Mouse (Mus musculus) ES-E14 (cell line): ENCODE results near the gene Cyb5r1. TPM values are rescaled to one million over a fixed set of nuclear protein-coding genes. Genes with fewer than 3 reads are reported as not detected.
"Not testable (repeated sequence)": the region's sequence is repeated elsewhere in the genome, so short reads cannot be mapped to it uniquely, and the experiment has no call there.

Experiments used
- DNase-seq: peaks from one replicate; pipeline ENCODE4 v3.0.0-alpha.2; 2013; ENCODE audit warnings: low read depth, low spot score
- H3K27ac ChIP-seq: 2 replicates; pipeline ENCODE4 v1.5.1; 2012; ENCODE audit warnings: low read depth, mild to moderate bottlenecking, low read length, moderate library complexity, mixed read lengths; ENCODE audit not compliant: poor library complexity, insufficient read depth, severe bottlenecking
- H3K36me3 ChIP-seq: 2 replicates; pipeline ENCODE4 v1.6.1; 2012; ENCODE audit warnings: mild to moderate bottlenecking, low read length, moderate library complexity, mixed read lengths; ENCODE audit not compliant: control insufficient read depth, poor library complexity, insufficient read depth, severe bottlenecking
- H3K4me1 ChIP-seq, 2 experiments: fragments of 150-350 bp in 1 of 2; sonication (generic) in 1 of 2; 2 replicates each; pipeline ENCODE4 v1.6.1; 2012; ENCODE audit warnings: low read length in 2 of 2, mild to moderate bottlenecking in 1 of 2, mixed read lengths in 1 of 2; ENCODE audit not compliant: control insufficient read depth in 2 of 2, insufficient read depth in 2 of 2, poor library complexity in 1 of 2
- H3K4me3 ChIP-seq, 2 experiments: fragments of 150-350 bp in 1 of 2; sonication (generic) in 1 of 2; 2 replicates each; pipeline ENCODE4 v1.5.1; 2012; ENCODE audit warnings: low read length in 2 of 2, low read depth in 1 of 2, mild to moderate bottlenecking in 1 of 2, mixed read lengths in 1 of 2; ENCODE audit not compliant: insufficient read depth in 1 of 2, poor library complexity in 1 of 2, severe bottlenecking in 1 of 2
- H3K9ac ChIP-seq: 2 replicates; pipeline ENCODE4 v1.6.1; 2012; ENCODE audit warnings: low read depth, mild to moderate bottlenecking, low read length, mixed read lengths; ENCODE audit not compliant: poor library complexity, insufficient read depth, severe bottlenecking
- H3K9me3 ChIP-seq: fragments of 150-350 bp; sonication (generic); 2 replicates; pipeline ENCODE4 v1.6.1; 2012; ENCODE audit warnings: low read depth, mild to moderate bottlenecking, low read length; ENCODE audit not compliant: control insufficient read depth, insufficient read depth
- CHD2 ChIP-seq: IDR thresholded peaks from 2 replicates; pipeline ENCODE4 v1.6.1; 2014; ENCODE audit warnings: mild to moderate bottlenecking, low read depth, low read length, inconsistent platforms
- HCFC1 ChIP-seq: IDR thresholded peaks from 2 replicates; pipeline ENCODE4 v1.6.1; 2012; ENCODE audit warnings: low read length, inconsistent platforms, borderline replicate concordance; ENCODE audit not compliant: insufficient read depth
- MAFK ChIP-seq: IDR thresholded peaks from 2 replicates; pipeline ENCODE4 v1.6.1; 2014; ENCODE audit warnings: mild to moderate bottlenecking, low read depth, low read length, inconsistent platforms; ENCODE audit not compliant: insufficient read depth
- ZC3H11A ChIP-seq: IDR thresholded peaks from 2 replicates; pipeline ENCODE4 v1.6.1; 2012; ENCODE audit warnings: low read depth, mild to moderate bottlenecking, inconsistent platforms, low read length, borderline replicate concordance
- ZNF384 ChIP-seq: IDR thresholded peaks from 2 replicates; pipeline ENCODE4 v1.6.1; 2012; ENCODE audit warnings: low read depth, low read length, inconsistent platforms
- in situ Hi-C, 2 experiments: fragments of 600-800 bp; cut with MboI; formaldehyde crosslinking; loops; one replicate each; pipeline ENCODE4 v1.15.1; 2025; ENCODE audit warnings: low sequenced_read_pairs in 2 of 2, inconsistent platforms in 1 of 2; ENCODE audit not compliant: unreplicated experiment in 2 of 2
- total RNA-seq: library from RNA; depleted of rRNA; stranded (reverse); fragments of 300-350 nt; gene quantifications from 2 replicates; pipeline ENCODE4 v1.2.3, GENCODE M21; 2012

Gene Cyb5r1
- total RNA-seq, 1 experiment: 186 TPM

DNA sequence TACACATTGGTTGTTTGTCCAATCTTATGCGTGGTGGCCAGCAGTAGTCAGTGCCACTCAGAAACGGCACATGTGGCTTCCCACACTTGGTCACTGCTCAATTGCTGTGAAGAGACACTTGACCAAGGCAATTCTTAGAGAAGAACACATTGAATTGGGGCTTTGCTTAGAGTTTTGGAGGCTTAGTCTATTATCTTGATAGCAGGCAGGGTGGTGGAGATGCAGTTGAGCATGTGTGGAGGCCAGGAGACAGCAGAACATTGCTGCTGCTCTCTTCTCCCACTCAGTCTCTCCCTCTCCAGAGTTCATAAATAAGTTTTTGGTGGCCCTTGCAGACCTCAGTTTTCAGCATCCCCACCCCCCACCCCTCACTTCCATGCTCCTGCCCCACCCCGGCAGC lies 37.0 kb downstream of the Cyb5r1 start:
- H3K9ac ChIP-seq: no peak overlapping the region
- no peaks in the 10 kb centered on the region for H3K4me1 ChIP-seq
- H3K4me3 ChIP-seq: no peak overlapping the region
- no peak for DNase-seq
- no peak for TF ChIP-seq CHD2
- no peak for TF ChIP-seq ZNF384
- no peak for TF ChIP-seq HCFC1
- TF ChIP-seq MAFK: no peak
- TF ChIP-seq ZC3H11A: no peak
- no peak overlapping the region for H3K27ac ChIP-seq
- no peaks in the 10 kb centered on the region for H3K36me3 ChIP-seq
- H3K9me3 ChIP-seq: peaks cover 8% of the 10 kb centered on the region
- in situ Hi-C loops: no loop called here

GRCm38 (mm10) chr1:134443288-134443687 lies 37.9 kb downstream of the Cyb5r1 start:
- H3K4me1 ChIP-seq, H3K36me3 ChIP-seq, H3K4me3 ChIP-seq, H3K9ac ChIP-seq, DNase-seq, H3K27ac ChIP-seq, H3K9me3 ChIP-seq, in situ Hi-C loops: not testable (repeated sequence)

- Histone ChIP-seq H3K4me3 (no peak overlapping the region), H3K36me3 (no peaks in the 10 kb centered on the region), H3K4me1 (no peaks in the 10 kb centered on the region), H3K9ac (no peak overlapping the region), H3K27ac (no peak overlapping the region), H3K9me3 (peaks cover 8% of the 10 kb centered on the region)
- TF ChIP-seq CHD2: no peak
- TF ChIP-seq HCFC1: no peak
- no peak for TF ChIP-seq MAFK
- no peak for TF ChIP-seq ZC3H11A
- TF ChIP-seq ZNF384: no peak
- no peak for DNase-seq
- in situ Hi-C loops: no loop called here
Observed at GRCm38 (mm10) chr1:134445418-134445817, 40.1 kb downstream of the Cyb5r1 start.

DNA sequence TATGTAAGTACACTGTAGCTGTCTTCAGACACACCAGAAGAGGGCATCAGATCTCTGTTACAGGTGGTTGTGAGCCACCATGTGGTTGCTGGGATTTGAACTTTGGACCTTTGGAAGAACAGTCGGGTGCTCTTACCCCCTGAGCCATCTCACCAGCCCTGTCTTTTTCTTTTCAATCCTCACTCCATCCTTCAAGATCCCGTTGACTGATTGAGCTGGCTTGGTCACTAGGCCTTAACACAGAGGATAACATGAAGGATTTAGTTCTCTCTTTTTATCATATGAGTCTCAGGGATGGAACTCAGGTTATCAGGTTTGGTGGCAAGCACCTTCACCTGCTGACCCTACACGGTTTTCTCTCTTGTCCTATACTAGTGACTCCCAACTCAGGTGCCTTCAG lies 43.2 kb downstream of the Cyb5r1 start:
- DNase-seq, H3K9me3 ChIP-seq, in situ Hi-C loops, H3K9ac ChIP-seq, H3K4me3 ChIP-seq, H3K27ac ChIP-seq, H3K36me3 ChIP-seq, H3K4me1 ChIP-seq: not testable (repeated sequence)

DNA sequence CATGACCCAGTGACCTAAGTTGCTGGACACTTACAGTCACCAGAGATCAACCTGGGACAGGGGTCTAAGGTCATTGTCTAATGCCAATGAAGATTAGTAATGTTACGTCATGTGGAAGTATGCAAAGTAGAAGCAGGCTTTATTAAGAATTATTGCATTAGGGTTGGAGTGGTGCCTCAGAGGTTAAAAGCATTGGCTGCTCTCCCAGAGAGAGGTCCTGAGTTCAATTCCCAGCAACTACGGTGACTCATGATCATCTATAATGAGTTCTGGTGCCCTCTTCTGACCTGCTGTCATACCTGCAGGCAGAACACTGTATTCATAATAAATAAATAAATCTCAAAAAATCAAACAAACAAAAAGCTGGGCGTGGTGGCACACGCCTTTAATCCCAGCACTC lies 44.8 kb downstream of the Cyb5r1 start:
- H3K27ac ChIP-seq: no peak overlapping the region
- in situ Hi-C loops: no loop called here
- H3K4me3 ChIP-seq: no peak overlapping the region
- no peaks in the 10 kb centered on the region for H3K36me3 ChIP-seq
- TF ChIP-seq CHD2 (no peak), HCFC1 (no peak), ZNF384 (no peak), MAFK (no peak), ZC3H11A (no peak)
- no peak overlapping the region for H3K9ac ChIP-seq
- no peak for DNase-seq
- no peaks in the 10 kb centered on the region for H3K4me1 ChIP-seq
- no peaks in the 10 kb centered on the region for H3K9me3 ChIP-seq
